Mouse (Mus musculus): ENCODE measurements around the gene Zfp941.
A peak's percentile ranks its signal among the peaks of the same experiment; 100 is the strongest.

The Zfp941 gene

GRCm38 (mm10) chr7:140821653-140822329 is at the start of gene Zfp941:
Gene Zfp941, minus strand, starts transcription at chr7:140822178.
- DNase-seq (ENCODE audit: low read depth, low spot score), result peak; percentile 38

GRCm38 (mm10) chr7:140864761-140865160 is 42.8 kb upstream of the Zfp941 start:
- DNase-seq (ENCODE audit: low read depth, low spot score), result no peak

GRCm38 (mm10) chr7:140860728-140861127 is 38.8 kb upstream of the Zfp941 start:
- no peak for DNase-seq (ENCODE audit: low read depth, low spot score)

DNA sequence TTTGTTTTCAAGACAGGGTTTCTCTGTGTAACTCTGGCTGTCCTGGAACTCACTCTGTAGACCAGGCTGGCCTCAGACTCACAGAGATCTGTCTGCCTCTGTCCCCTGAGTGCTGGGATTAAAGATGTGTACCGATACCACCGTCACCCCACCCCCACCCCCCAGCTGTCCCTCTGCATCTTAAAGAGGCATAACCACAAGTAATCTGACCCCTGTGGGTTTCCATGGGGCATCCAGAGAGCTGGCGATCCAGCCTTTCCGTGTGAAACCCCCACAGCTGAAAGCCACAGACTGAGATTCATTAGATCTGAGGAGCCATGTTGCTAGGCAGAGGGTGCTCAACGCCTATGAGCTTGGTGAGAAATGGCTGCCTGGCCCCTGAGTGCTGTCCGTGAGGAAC is 38.0 kb upstream of the Zfp941 start:
- DNase-seq (ENCODE audit: low read depth, low spot score), result no peak

- no peak for DNase-seq (ENCODE audit: low read depth, low spot score)
Measured at GRCm38 (mm10) chr7:140858746-140859145, 36.8 kb upstream of the Zfp941 start.

GRCm38 (mm10) chr7:140857550-140858505 is 35.9 kb upstream of the Zfp941 start, which contains the start of gene Bet1l:
Gene Bet1l, minus strand, starts transcription at chr7:140857577.
- DNase-seq (ENCODE audit: low read depth, low spot score), result no peak

GRCm38 (mm10) chr7:140856785-140857549 is 35.0 kb upstream of the Zfp941 start, which contains the start of gene Ric8a:
Gene Ric8a, plus strand, starts transcription at chr7:140856957.
- DNase-seq (ENCODE audit: low read depth, low spot score), result peak; percentile 81

DNA sequence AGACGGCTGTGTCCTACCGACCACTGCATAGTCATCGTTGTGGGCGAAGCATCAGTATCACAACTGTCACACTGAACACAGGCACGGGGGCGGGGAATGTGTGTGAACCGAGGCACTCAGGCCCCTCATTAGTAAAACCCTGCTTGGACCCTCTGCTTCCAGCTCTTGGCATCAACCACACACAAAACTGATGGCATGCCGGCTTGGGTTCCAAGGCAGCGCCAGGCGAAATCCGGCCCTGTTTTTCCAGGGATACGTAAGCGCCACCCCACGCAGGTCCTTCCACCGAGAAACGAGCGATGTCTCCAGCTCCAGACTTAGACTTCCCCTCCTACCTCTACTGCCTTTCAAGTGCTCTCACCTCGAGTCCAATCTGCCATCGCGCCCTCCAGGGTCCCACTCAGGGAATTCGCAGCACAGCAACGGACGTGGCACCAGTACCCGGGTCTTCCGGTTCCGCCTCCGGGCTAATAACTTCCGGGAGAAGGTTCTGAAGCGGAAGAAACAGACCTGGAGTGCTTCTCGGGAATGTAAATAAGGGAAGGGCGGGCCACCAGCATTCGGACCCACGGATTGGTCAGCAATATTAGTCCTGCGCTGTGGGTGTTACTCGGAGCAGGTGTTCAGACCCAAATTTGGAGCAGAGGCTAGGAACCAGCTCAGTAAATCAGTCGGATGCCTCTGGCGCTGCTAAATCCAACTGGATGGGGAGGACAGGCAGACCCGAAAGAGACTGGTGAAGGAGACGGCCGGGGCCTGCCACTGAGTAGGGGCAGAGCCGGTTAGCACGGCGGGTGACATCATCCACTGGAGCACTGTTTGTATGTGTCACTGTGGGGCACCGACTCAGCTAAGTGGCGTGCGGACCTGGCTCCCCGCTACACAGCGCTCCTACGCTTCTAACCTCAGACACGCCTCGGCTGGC is 34.1 kb upstream of the Zfp941 start, which contains the start of gene Gm45785:
Gene Gm45785, minus strand, starts transcription at position 472 of the 925 bp plus-strand sequence.
- DNase-seq (ENCODE audit: low read depth, low spot score), result peak; percentile 96

DNA sequence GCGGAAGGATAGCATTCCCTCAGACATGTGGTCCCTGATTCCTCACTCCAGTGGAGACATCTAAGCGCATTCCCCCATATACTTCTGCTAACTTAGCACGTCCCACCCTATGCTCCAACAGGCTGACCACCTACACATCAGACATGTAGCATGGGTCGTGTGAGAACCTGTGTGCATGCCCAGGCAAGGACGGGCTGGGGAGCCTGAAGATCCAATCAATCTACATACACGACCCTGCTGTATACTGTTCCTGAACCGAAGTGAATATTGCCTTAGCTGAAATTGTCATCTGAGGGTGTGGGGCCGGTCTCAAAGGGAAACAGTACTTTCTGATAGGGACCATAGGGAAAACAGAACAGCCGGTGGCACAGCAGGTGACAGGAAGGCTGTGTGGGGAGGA is 33.2 kb upstream of the Zfp941 start:
- DNase-seq (ENCODE audit: low read depth, low spot score), result no peak

GRCm38 (mm10) chr7:140854483-140854882 is 32.5 kb upstream of the Zfp941 start:
- DNase-seq (ENCODE audit: low read depth, low spot score), result no peak

- no peak for DNase-seq (ENCODE audit: low read depth, low spot score)
Measured at GRCm38 (mm10) chr7:140853386-140853785, 31.4 kb upstream of the Zfp941 start.

- DNase-seq (ENCODE audit: low read depth, low spot score), result no peak
Measured at GRCm38 (mm10) chr7:140851916-140852315, 29.9 kb upstream of the Zfp941 start.

DNA sequence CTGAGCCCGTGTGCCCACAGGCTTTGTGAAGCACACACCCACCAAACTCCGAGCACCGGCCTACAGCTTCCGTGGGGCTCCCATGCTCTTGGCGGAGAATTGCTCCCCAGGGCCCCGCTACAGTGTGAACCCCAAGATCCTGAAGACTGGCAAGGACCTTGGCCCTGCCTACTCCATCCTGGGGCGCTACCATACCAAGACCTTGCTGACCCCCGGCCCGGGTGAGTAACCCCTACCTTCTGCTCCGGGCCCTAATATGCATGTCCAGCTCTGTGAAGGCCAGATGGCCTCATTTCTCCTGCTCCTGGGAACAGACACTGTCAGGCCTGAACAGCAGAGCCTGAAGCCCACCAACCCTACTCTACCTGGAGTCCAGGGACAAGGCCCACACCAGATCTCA is 26.6 kb upstream of the Zfp941 start:
- DNase-seq (ENCODE audit: low read depth, low spot score), result no peak

DNA sequence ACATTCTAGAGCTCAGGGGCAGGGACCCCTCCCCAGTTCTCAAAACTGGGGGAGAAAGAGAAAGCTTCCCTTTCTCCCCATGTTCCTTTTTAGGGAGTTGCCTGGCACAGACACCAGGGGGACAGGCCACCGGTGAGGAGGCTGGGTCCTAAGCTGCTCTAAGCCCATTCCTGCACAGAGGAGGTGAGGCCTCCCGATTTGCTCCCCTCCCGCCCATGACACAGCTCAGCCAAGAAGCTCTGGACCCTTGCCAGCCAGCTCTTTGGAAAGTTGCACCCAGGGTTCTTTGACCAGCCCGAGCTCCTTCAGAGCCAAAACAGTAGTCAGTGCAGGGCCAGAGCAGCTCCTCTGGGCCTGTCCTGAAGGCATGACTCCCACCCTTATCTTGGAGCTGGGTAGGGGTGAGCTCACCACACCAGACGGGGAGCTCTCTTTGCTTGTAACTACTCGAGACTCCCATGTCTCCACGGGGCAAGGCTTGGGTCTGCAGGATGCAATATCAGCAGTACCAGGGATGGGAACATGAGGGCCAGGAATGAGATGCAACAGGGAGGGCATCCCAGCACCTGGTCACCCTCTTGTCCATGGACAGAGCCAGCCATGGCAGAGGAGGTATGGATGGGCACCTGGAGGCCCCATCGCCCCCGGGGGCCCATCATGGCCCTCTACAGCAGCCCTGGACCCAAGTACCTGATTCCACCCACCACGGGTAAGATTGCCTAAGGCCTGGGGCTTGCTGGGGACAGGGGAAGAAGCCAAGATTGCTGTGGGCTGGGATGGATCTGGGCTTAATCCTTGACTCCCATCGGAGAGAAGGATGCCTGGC is 26.0 kb upstream of the Zfp941 start, which contains the start of gene Odf3:
Gene Odf3, plus strand, starts transcription at position 51 of the 826 bp plus-strand sequence.
- peak; percentile 34 for DNase-seq (ENCODE audit: low read depth, low spot score)

DNA sequence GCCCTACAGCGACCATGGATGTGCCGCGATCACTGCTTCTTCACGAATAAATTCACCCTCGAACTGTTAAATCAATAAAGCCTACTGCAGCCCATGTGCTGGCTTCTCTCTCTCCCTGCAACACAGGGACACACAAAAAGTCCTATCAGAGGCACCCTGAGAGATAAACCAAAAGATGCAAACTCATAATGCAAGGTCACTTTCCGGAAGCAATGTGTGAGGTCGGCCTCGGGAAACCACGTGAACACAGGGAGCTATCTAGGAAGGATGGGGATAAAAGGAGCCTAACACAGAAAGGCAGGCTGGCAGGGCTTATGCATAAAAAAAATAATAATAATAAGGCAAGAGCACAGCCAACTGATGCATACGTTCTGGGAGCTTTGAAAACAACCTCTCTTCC is 24.7 kb upstream of the Zfp941 start:
- DNase-seq (ENCODE audit: low read depth, low spot score), result no peak

DNA sequence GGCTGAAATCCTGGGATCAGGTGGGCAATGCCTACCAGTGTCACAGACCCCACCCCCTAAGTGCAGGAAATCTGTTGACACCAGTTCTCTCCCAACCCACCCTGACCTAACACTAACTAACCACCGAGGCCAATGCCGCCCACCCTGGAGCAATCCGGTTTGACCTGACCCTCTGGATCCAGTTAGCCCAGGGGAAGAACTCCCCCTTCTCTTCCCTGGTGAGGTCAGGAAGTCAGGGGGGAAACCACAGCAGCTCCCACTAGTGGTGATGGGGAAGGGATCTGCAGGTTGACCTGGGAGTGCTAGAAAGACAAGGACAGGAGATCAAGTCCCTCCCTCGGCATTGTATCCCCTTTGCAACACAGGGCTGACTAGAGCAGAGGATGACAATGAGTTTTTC is 23.7 kb upstream of the Zfp941 start:
- no peak for DNase-seq (ENCODE audit: low read depth, low spot score)

DNA sequence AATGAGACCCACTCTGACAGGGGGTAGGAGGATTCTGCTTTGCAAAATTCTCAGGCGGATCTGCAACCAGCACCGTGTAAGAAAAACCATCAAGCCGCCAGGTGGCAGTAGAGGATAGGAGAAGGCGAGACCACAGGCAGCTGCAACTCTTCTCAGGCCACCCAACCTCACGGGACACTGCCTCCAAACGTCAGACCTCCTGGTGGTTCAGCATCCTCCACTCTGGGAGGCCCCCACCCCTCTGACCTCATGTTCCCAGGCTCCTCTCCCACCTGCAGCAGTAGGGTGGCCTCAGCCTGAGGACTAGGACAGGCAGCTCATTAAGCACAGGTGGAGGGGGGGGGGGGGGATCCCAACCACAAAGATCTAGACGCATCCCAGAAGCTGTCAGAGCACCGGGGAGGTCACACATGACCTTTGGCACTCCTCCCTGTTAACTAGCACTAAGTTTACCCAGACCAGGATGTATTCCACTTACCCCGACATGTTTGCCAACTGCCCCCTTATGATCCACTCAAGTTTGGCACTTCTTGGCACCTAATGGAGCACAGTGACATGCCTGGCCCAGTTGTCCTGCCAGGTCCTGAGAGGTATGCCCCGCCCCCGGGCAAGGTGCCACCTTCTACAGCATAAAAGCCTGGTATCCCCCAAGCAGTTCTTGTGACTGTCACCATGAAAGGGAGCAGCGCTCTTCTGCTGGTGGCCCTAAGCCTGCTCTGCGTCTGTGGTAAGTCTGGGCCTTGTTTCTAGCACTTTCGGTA is 23.1 kb upstream of the Zfp941 start, which contains the start of gene Scgb1c1:
Gene Scgb1c1, plus strand, starts transcription at position 643 of the 761 bp plus-strand sequence.
- peak; percentile 88 for DNase-seq (ENCODE audit: low read depth, low spot score)

GRCm38 (mm10) chr7:140843806-140844205 is 21.8 kb upstream of the Zfp941 start:
- DNase-seq (ENCODE audit: low read depth, low spot score), result no peak
